Mouse (Mus musculus) 3134 (cell line): Measurements from ENCODE around the gene Cwc25.
A peak's percentile ranks its signal among the peaks of the same experiment; 100 is the strongest.

ENCODE experiments used
- DNase-seq: peaks from one replicate; pipeline ENCODE4 v3.0.0-alpha.2; 2011; ENCODE audit warnings: low spot score; ENCODE audit not compliant: insufficient read length; ENCODE audit errors: extremely low read depth

Gene Cwc25

DNA sequence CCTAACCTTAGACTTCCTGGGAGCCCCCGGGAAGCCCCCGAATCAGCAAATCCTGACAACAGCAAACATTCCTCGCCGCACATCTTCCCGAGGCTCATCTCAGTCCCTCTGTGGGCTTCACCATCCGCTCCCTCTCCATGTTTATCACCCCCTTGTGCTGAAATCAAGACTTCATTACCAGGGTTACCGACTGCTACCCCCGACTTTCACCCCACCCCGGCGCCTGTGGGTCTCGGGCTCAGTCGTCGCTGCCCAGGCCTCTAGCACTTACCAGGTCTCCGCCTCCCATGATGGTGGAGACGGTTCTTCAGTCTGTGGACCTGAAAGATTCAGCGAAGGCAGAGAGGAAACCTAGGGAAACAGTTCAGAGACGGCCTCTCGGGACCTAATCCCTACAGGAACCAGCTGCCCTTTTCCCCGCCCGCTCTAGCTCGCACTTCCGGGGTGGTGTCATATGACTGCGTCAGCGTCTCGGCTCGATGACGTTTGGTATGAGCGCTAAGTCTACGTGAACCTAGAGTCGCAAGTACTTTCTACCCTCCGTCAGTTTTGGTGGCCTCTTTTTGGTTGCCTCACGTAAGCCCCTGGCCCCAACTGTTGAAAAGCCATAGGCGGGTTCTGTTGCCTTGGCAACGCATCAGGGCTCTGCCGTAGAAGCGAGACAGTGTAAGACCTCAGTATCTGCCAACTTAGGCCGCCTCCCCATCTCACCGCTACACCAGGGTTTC lies at the start of gene Cwc25:
Gene Cwc25, minus strand, starts transcription at position 403 of the 728 bp plus-strand sequence.
- DNase-seq, result peak; percentile 97

DNA sequence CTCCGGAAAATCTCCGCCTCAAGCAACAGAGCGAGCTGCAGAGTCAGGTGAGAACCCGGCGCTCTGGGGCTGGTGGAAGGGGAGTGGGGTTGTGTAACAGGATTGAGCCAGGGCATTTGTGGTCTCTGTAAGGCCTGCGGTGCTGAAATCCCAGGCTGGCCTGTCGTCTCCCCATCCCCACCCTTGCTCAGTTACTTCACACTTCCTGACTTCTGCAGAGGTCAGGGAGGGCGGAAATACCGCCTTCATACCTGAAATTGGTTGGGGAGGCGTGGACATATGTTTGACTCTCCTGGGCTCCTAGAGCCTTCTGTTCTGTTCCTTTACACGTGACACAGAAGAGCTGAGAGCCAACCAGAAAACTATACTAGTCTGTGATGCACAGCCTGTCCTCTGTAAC lies 49.4 kb upstream of the Cwc25 start:
- no peak for DNase-seq

DNA sequence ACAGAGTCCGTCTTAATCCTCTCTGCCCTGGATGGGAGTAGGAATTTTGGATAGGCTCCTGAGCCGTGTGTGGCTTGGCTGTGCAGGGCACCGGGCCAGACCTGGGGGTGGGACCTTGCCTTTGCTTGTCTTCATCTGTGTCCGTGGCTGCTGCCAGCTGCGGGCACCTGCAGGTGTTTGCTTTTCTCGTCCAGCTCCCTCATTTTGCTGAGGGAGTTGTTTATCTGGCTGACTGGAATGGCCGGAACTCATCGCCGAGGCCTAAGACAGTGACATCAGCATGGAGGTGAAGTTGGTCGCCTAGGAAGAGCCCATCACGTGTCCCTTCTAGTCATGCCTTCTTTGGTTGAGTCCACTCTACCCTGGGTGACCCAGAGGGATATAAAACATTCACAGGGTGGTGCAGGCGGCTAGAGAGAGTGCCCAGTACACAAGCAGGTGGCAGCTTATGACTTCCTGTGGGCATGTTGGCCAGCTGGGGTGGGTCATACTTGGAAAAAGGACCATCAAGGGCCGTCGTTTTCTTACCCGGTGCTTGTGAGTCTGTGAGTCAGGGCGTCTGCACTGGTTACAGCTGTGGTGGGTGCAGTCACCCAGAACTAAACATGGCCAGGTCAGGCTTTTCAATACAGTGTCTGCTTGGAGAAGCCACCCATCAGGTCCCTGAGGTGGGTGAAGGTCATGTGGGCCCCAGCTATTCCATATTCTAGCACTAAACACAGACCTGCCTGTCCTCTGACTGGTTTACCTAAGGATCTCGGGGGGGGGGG lies 47.6 kb upstream of the Cwc25 start:
- DNase-seq, result peak; percentile 78

DNA sequence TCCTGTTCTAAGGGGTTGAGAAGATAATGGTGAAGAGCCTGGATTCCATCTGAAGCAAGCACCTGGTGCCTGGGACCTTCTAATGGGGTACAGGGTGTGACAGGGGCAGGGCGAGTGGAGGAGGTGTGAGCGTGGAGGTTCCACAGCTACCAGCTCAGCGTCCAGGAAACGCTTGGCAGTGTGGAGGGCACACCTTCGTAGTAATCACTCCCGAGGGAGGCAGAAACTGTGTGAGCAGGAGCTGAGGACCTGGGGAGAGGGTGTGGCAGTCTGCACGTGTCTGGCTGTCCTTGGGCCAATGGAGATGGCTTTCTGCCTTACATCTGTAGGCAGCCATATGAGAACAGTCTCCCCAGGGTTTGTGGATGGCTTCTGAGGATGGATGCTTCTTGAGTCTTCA lies 46.7 kb upstream of the Cwc25 start:
- no peak for DNase-seq

DNA sequence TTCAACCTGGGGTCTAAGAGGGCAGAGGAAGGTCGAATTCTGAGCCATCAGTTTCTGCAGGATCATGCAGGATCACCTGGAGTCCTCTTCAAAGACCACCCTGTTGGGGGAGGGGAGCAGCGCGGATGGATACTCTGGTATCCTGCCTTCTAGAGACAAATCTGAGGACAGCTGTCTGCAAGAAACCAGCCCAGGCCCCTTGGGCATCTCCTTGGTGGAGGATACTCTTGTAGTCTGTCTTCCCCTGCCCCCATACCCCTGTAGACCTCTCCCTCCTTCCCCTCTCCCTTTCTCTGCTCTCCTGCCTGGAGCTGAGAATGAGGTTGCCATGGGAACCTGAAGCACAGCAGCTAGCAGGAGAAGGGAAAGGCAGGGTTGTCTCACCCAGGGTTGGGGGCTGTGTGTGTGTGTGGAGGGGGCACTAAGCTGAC lies 46.1 kb upstream of the Cwc25 start:
- no peak for DNase-seq

DNA sequence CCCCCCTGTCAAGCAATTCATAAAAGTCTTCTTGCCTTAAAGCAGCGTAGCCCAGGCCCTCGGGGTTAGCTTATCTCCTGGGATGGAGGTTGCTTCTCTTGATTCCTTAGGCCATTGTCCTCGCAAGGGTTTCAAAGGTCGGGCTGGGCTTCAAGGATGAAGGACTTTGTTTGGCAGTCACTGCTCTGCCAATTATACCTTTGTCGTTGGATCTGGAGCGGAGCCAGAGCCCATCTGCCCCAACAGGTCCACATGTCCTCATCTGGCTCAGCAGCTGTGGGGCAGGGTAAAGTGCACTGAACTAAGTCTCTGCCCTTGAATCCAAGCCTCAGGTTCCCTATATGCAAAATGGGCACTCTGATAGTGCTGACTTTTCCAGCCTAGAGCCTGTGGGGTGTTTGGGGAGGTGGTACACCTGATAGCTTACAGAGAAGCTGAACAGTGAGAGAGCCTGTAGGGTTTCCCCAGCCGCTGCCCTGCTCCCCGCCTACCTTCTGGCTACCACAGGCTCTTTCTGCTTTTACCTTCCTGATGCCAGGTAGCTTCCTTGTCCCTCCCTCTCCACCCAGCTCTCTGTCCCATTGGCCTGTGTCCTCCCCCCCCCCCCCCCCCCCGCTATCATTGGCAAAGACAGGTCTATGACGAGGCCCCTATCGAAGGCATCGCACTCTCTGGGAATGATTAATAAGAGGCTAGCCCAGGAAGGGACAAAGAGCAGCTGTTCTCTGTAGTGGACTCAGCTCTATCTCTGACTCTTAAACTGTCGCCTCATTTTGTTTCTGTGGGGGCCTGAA lies 45.4 kb upstream of the Cwc25 start:
- DNase-seq, result no peak

DNA sequence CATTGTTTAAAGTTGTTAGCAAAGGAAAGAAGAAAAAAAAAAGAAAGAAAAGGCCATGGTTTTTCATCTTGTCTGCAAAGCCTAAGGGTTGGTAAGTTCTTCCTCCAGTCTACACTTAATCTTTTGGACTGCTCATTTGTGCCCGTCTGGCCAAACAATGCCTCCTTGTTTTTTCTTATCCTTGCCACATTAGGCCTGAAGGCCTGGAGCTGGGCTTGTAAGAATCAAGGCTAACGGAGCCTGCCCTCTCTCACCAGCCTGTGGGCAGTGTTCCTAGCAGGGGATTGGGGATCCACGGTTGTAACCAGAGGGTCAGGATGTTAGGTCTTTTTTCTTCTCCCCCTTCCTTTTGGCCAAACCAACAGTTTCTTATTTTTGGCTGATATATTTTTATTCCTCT lies 44.6 kb upstream of the Cwc25 start:
- no peak for DNase-seq

DNA sequence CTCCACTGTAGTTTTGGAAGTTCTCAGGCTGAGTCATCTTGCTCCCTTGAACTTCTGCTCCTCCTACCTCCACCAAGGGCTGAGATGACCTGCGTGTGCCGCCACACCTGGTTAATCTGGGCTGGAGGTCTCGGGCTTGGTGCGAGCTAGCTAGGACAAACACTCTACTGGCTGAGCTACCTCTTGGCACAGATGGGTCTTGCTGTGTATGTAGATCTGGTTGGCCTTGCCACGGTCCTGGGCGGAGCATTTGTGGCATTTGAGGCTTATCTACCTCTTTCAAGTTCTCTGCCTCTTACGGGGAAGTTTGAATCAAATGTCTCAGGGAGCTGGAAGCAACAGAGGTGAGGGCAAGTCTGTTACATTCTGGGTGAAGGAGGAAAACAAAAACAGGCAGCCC lies 44.0 kb upstream of the Cwc25 start:
- peak; percentile 60 for DNase-seq

DNA sequence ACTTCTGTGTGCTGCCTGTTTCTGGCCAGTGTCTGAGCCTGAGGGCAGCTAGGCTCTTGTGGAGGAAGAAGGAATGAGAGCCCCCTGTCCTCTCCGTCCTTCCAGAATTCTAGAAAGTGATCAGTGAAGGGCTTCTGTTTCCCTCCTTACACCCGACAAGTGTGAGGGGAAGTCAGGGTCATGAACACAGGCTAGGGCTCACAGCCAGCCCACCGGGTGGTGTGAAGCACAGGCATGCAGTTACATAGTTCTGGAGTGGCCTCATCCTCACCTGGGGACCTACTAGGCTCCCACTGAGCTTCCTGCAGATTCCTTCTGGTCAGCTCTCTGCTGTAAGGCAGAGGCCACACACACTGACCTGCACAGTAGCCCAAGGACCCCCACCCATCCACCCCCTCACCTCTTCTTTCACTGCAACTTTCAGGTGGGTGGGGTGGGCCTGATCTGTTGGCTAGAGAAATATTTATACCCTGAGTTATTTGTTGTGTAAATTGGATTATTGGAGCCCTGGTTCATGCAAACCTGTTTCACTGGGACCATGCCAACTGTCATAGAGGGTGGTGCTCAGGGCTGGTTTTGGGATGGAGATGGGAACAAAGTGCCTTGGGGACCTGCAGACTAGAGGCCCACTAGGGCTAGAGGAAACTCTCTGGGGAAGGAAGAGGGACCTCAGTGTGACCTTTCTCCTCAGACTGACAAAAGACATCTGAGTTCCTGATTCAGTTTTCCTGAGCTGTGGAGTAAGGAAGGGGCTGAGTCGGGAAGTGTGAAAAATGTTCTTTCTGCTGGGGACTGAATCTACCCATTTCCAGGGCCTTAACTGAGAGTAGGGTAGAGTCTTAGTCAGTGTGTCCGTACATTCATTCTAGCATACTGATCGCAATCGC lies 43.1 kb upstream of the Cwc25 start:
- DNase-seq, result no peak

DNA sequence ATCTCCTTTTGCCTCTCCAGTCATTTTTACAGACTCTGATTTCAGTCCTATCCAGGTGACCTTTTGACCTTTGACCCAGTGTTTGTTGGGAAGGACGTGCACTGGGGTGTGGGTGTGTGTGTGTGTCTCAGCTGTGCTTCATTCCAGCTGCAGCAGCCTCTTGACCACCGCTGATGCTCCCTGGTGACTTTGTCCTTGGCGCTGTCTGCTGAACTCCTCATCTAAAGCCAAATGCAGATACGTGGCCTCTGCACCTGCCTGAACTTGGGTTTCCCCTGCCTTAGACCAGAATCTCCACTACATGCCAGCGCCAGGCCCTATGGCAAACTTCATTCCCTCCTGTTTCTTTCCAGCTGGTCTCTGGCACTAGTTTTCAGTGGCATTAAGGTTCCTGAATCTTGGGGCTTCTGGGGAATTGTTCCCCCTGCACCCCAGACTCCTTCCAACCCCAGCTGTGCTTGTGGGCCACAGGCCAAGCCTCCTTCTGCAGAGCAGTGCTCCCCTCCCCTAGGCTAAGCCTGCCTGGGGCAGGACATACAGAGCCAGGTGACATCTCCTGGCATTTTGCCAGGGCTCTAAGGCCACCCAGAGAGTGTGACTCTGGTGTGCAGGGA lies 42.4 kb upstream of the Cwc25 start:
- peak; percentile 61 for DNase-seq

DNA sequence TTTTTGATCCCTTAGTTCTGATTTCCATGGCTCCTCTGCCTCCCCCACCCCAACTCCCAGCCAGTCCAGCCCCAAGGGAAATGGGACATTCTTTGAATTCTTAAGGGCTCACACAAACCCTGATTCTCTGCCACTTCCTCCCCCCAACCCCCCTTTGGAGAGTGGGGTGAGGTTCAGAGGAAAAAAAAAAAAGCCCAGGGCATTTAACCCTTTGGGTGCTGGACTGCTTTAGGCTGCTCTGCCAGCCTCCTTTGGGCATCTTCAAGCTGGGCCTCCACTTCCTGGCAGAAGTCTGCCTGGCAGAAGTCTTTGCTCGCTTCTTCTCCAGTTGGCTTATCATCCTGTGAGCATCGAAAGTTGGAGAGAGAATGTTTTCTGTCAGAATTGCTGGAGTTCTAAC lies 41.7 kb upstream of the Cwc25 start:
- DNase-seq, result peak; percentile 79

DNA sequence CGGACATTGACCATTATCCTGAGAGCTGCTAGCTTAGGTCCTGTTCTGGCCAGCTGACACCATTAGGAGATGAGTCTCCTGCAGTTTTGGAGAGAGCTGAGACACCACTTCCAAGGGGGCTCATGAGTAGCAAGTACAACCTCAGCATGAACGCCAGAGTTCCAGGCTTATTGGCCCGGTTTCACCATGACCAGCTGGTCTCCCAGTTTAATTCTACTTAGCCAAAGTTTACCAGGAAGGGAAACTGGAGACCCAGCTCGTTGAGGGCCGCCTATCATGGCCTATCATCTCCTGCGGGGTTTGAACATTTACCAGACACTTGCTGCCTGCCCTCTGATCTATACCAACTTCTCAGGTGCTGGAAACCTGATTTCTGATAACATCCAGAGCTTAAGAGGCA lies 41.3 kb upstream of the Cwc25 start:
- no peak for DNase-seq

DNA sequence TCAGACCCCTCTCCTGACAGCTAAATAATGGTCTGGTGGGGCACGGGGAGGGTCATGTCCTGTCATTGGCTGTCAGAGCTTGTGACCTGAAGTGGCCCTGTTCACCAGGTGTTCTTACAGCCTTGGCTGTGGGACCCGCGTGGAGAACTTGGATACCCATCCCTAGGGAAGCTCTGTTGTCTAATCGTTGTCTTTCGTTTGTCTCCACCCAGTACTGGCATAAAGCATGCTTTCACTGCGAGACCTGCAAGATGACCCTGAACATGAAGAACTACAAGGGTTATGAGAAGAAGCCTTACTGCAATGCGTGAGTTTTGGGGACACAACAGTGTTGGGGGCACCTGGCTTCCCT lies 40.2 kb upstream of the Cwc25 start:
- DNase-seq, result no peak

DNA sequence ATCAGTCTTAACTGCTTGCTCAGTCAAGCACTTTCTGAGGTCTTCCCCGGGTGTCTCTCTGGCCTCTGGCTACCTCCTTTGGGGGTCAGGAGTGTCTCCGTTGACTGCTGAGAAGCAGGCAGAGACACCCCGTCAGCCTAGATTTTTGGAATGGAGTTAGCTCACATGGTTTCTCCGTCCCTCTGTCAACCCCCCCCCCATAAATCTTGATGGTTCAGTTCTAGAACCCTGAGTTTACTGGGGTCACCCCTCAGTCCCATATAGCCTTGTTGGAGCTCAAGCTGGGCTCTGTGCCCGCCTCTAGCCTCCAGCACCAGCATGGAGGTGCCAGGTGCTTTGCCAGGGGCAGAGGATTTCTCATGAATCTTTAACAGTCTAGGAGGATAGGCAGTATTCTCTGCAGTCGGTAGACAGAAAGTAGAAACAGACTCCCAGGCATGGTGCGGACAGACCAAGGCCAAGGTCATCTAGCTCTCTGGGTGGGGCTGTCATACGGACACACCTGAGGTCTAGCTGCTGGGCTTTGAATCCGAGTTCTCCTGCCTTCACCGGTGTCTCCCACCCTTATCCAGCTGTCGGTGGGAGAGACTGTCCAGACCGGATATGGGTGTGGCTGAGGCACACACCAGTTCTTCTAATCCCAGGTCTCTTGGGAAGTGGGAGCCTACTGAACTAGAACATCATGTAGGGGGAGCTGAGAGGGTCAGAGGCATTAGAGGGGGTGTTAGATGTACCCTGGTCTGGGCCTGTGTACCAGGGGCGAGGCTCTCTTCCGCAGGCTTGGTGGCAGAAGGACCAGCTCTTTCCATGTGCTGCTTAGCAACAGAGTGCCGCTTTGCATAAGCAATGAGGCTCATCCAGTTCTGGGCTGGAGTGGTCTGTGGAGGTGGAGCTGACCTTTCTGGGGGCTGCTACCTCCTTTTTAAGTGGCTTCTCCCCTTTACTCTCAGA lies 39.6 kb upstream of the Cwc25 start:
- peak; percentile 55 for DNase-seq

DNA sequence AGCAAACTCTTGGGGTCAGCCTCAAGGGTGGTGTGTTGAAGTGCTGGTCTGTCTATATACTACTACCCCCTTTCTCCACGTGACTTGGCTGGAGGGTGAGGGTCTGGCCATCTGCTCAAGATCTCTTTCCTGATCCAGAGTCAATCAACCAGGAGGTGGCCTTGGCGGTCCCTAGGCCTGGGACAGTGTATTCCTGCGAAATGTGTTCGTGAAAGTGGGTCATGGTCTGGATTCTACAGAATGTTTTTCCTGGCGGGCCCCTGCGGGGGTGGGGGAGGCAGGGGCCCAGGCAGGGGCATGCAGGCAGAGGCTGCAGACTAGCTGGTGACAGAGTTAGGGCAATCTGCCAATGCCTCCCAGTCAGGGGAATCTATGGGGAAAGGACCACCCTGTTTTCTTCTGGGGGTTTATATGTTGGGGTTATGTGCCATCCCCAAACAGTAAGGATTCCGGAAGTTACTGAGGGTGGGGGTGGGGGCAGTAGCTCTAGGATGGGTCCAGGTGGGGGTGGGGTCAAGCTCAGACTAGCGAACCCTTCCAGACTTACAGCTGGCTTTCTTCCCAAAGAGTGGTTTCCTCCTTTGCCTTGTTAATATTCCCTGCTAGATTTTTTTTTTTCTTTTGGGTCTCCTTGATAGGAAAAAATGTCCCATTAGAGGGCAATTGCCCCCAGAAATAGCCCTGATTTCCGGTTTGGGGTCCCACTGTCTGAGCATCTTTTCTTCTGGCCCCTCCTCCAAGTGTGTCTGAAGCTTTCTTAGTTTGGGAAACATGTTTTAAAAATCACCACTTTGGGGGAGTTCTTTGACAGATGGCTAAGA lies 38.7 kb upstream of the Cwc25 start:
- peak; percentile 69 for DNase-seq

DNA sequence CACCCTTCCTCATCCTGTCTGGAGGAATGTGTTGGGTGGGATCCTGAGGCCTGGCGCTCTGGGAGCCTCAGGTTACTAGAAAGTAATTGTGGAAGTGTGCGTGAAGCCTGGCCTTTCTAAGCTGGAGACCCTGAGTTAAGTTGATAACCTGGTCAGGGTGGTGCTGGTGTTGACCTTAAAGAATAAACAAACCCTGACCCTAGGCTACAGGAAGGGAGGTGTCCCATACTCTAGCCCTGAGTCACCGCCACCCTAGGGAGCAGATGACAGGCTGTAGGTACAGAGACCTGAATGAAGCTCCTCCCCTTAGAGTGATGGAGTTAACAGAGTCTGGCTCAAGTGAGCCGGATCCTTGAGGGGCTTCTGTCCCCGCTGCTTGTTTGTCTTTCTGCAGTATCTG lies 37.5 kb upstream of the Cwc25 start:
- DNase-seq, result no peak

DNA sequence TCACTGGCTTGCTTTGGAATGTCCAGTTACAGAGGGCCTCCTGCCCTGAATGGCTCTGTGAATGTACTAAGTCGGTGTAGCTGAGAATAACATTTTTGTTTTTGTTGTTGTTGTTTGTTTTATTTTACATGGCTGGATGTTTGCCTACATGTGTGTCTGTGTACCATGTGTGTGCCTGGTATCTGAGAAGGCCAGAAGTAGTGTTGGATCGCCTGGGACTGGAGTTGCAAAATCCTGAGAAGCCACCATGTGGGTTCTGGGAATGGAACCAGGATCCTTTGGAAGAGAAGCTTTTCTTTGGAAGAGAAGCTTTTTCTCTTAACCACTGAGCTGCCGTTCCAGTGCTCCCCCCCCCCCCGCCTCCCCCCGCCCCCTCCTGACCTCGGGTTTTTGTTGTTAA lies 36.1 kb upstream of the Cwc25 start:
- DNase-seq, result no peak

DNA sequence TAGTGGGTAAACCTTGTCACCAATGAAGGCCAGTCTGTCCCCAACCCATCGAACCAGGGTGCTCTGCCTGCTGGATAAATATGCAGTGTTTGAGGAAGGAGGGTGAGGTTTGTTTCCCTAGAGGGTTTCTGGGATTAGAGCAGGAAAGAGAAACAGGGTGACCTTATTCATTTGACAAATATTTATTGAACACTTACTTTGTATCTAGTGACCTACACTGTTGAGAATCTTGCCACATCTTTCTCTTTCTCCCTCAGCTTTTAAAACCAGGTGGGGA lies 35.8 kb upstream of the Cwc25 start:
- no peak for DNase-seq
